Mouse (Mus musculus) gastrocnemius, adult 18-20 months (tissue): ENCODE results near the gene Fndc10. TPM values are rescaled to one million over a fixed set of nuclear protein-coding genes. Genes with fewer than 3 reads are reported as not detected.
"Not testable (repeated sequence)": the region's sequence is repeated elsewhere in the genome, so short reads cannot be mapped to it uniquely, and the experiment has no call there.

ENCODE experiments used
- DNase-seq: peaks from one replicate; pipeline ENCODE4 v3.0.0; 2021; ENCODE audit warnings: low spot score
- long read RNA-seq, 2 experiments: library from polyadenylated mRNA; stranded (forward); transcript quantifications; one replicate each; pipeline ENCODE4 v2.0.0; 2021
- total RNA-seq, 2 experiments: library from RNA; stranded (reverse); gene quantifications; 2 replicates each; pipeline ENCODE4 v1.2.3; 2021

Gene Fndc10
- 1 to 10 TPM in 1 of 2 experiments, under 1 TPM in 1; 0.89 to 1.4 TPM for total RNA-seq
- long read RNA-seq, experiment 1, partial matches to known transcripts: 1 of 2 reads
- long read RNA-seq, experiment 1, other reads (novel, unspliced or antisense): 1 of 2 reads
- long read RNA-seq, experiment 2, partial matches to known transcripts: 0 of 1 reads
- long read RNA-seq, experiment 2, other reads (novel, unspliced or antisense): 0 of 1 reads

GRCm38 (mm10) chr4:155694111-155694481 is at the start of gene Fndc10:
Gene Fndc10 (plus strand): TSS chr4:155694342.
- DNase-seq: peak; percentile 43

GRCm38 (mm10) chr4:155645308-155645707 is 48.8 kb upstream of the Fndc10 start, which contains the start of gene Gm10563:
Gene Gm10563 (minus strand): TSS chr4:155645408.
- not testable (repeated sequence) for DNase-seq

- DNase-seq: no peak
Observed at GRCm38 (mm10) chr4:155645721-155646120, 48.4 kb upstream of the Fndc10 start.

GRCm38 (mm10) chr4:155649355-155649754 is 44.8 kb upstream of the Fndc10 start:
- no peak for DNase-seq

GRCm38 (mm10) chr4:155651553-155652269 is 42.4 kb upstream of the Fndc10 start:
- DNase-seq: no peak

- DNase-seq: no peak
Observed at GRCm38 (mm10) chr4:155652283-155653085, 41.7 kb upstream of the Fndc10 start.

- DNase-seq: peak; percentile 36
Observed at GRCm38 (mm10) chr4:155653086-155653450, 41.1 kb upstream of the Fndc10 start, which contains the start of gene Mmp23. Gene Mmp23 (minus strand): TSS chr4:155653384.

GRCm38 (mm10) chr4:155653451-155654182 is 40.5 kb upstream of the Fndc10 start:
- DNase-seq: no peak

- DNase-seq: no peak
Observed at GRCm38 (mm10) chr4:155654183-155654455, 40.0 kb upstream of the Fndc10 start.

- no peak for DNase-seq
Observed at GRCm38 (mm10) chr4:155654456-155655298, 39.5 kb upstream of the Fndc10 start.

- no peak for DNase-seq
Observed at GRCm38 (mm10) chr4:155656214-155656751, 37.9 kb upstream of the Fndc10 start.

GRCm38 (mm10) chr4:155658961-155659360 is 35.2 kb upstream of the Fndc10 start:
- DNase-seq: no peak

GRCm38 (mm10) chr4:155660641-155661040 is 33.5 kb upstream of the Fndc10 start:
- DNase-seq: no peak

- DNase-seq: no peak
Observed at GRCm38 (mm10) chr4:155666903-155667302, 27.2 kb upstream of the Fndc10 start.

- peak; percentile 97 for DNase-seq
Observed at GRCm38 (mm10) chr4:155668689-155669597, 25.2 kb upstream of the Fndc10 start, which contains the start of gene Mib2. Gene Mib2 (minus strand): TSS chr4:155669198.

GRCm38 (mm10) chr4:155669598-155670075 is 24.5 kb upstream of the Fndc10 start:
- DNase-seq: no peak

- DNase-seq: not testable (repeated sequence)
Observed at GRCm38 (mm10) chr4:155670236-155670635, 23.9 kb upstream of the Fndc10 start.

- DNase-seq: no peak
Observed at GRCm38 (mm10) chr4:155672082-155672481, 22.1 kb upstream of the Fndc10 start.

- no peak for DNase-seq
Observed at GRCm38 (mm10) chr4:155675991-155676390, 18.2 kb upstream of the Fndc10 start.
